Mouse (Mus musculus) liver, embryonic 14.5 days (tissue): ENCODE measurements at regions not wholly inside any gene's neighbourhood (a gene's known extent, or its start where the extent isn't known, plus 50 kb on each side); places are given as distances from the start of the nearest gene placed in this dataset.
"Not testable (repeated sequence)": the region's sequence is repeated elsewhere in the genome, so short reads cannot be mapped to it uniquely, and the experiment has no call there.

Experiments
- ATAC-seq: fragments of 200-750 bp; cut with Nextera tagmentation; 2 replicates; pipeline ENCODE4 v1.8.0; 2017; ENCODE audit warnings: moderate number of reproducible peaks, mild to moderate bottlenecking, moderate library complexity; ENCODE audit not compliant: insufficient read depth
- DNase-seq, 3 experiments: peaks; one replicate each; pipeline ENCODE4 v3.0.0-alpha.2; 2012 to 2013; ENCODE audit warnings: low read depth in 3 of 3, low spot score in 3 of 3
- H3K27ac ChIP-seq: fragments of 300-500 bp; sonication (generic); 2 replicates; pipeline ENCODE4 v1.5.1; 2014; ENCODE audit warnings: moderate library complexity, mild to moderate bottlenecking, control low read depth, inconsistent platforms
- H3K27me3 ChIP-seq: fragments of 300-500 bp; sonication (generic); 2 replicates; pipeline ENCODE4 v1.6.1; 2014; ENCODE audit warnings: mild to moderate bottlenecking, low read length, moderate library complexity; ENCODE audit not compliant: control insufficient read depth, insufficient read depth
- H3K36me3 ChIP-seq: fragments of 300-500 bp; sonication (generic); replicated peaks from 2 replicates; pipeline ENCODE4 v1.6.1; 2014; ENCODE audit warnings: low read depth; ENCODE audit not compliant: control insufficient read depth, insufficient read depth
- H3K4me1 ChIP-seq, 2 experiments: fragments of 200-500 bp in 1 of 2; fragments of 300-500 bp in 1 of 2; sonication (generic) in 1 of 2; replicated peaks; 2 replicates each; pipeline ENCODE4 v1.6.1; 2012 to 2014; ENCODE audit warnings: antibody characterized with exemption in 1 of 2, inconsistent platforms in 1 of 2, low read length in 1 of 2; ENCODE audit not compliant: control insufficient read depth in 2 of 2, insufficient read depth in 2 of 2
- H3K4me2 ChIP-seq: fragments of 300-500 bp; sonication (generic); 2 replicates; pipeline ENCODE4 v1.6.1; 2014; ENCODE audit warnings: low read depth, mild to moderate bottlenecking, control low read depth, moderate library complexity
- H3K4me3 ChIP-seq, 2 experiments: fragments of 200-500 bp in 1 of 2; fragments of 300-500 bp in 1 of 2; sonication (generic) in 1 of 2; 2 replicates each; pipeline ENCODE4 v1.5.1; 2012 to 2014; ENCODE audit warnings: low read depth in 2 of 2, low read length in 2 of 2, mild to moderate bottlenecking in 2 of 2, control low read depth in 1 of 2, inconsistent platforms in 1 of 2, moderate library complexity in 1 of 2; ENCODE audit not compliant: insufficient read depth in 1 of 2
- H3K9ac ChIP-seq: fragments of 300-500 bp; sonication (generic); replicated peaks from 2 replicates; pipeline ENCODE4 v1.6.1; 2014; ENCODE audit warnings: mild to moderate bottlenecking, control low read depth, moderate library complexity
- H3K9me3 ChIP-seq: fragments of 300-500 bp; sonication (generic); 2 replicates; pipeline ENCODE4 v1.6.1; 2016; ENCODE audit warnings: low read length, mixed read lengths; ENCODE audit not compliant: control insufficient read depth
- CTCF ChIP-seq: IDR thresholded peaks from 2 replicates; pipeline ENCODE4 v1.5.1; 2016; ENCODE audit warnings: antibody characterized with exemption, low read depth, control low read depth
- EP300 ChIP-seq: IDR thresholded peaks from 2 replicates; pipeline ENCODE4 v1.6.1; 2016; ENCODE audit warnings: antibody characterized with exemption, low read depth
- WGBS: fragments of 180-500 bp; shearing (Covaris S2); extraction: QIAGEN DNeasy Blood & Tissue Kit; methylation state at CpG from one replicate; pipeline ENCODE4 v1.1.7; 2014; ENCODE audit not compliant: insufficient replicate concordance; 5-methylcytosine and 5-hydroxymethylcytosine counted together

DNA sequence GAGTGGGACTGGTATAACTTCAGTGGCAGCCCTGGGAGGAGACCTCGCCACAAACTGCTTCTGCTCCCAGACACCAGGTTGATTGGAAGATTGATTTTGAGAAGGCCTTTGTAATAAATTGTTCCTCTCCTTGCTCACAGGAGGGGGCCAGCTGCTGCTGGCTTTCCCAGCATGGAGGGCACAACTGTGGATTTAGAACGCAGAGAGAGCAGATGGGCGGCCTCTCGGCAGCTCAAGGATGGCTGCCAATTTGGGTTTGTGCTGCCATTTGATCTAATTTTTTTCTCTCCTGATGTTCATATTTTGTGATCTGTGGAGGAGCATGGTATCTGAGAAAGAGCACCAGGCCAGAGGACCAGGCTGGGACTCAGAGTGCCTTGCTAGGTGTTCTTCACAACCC is 137.4 kb upstream of the Tenm4 start:
- Histone ChIP-seq H3K9me3 (no peaks in the 10 kb centered on the region), H3K27me3 (no peaks in the 10 kb centered on the region), H3K27ac (no peak overlapping the region), H3K4me3 (no peak overlapping the region), H3K9ac (no peak overlapping the region), H3K36me3 (no peaks in the 10 kb centered on the region), H3K4me1 (no peaks in the 10 kb centered on the region), H3K4me2 (no peak overlapping the region)
- DNase-seq (no peak), ATAC-seq (no peak)
- 72% methylated on average over 4 of the region's 4 CpGs for WGBS
- TF ChIP-seq CTCF (no peak), EP300 (no peak)

- WGBS = 35% methylated on average over 2 of the region's 2 CpGs
- no peaks in the 10 kb centered on the region for H3K36me3 ChIP-seq
- ATAC-seq (no peak), DNase-seq (no peak)
- H3K4me3 ChIP-seq = no peak overlapping the region
- H3K27ac ChIP-seq = no peak overlapping the region
- no peak overlapping the region for H3K9ac ChIP-seq
- no peak for TF ChIP-seq CTCF
- no peak for TF ChIP-seq EP300
- no peaks in the 10 kb centered on the region for H3K9me3 ChIP-seq
- H3K27me3 ChIP-seq = no peaks in the 10 kb centered on the region
- no peaks in the 10 kb centered on the region for H3K4me1 ChIP-seq
- no peak overlapping the region for H3K4me2 ChIP-seq
Observed at GRCm38 (mm10) chr7:96035456-96035855, 135.6 kb upstream of the Tenm4 start.

GRCm38 (mm10) chr7:96039628-96040027 is 131.4 kb upstream of the Tenm4 start:
- Histone ChIP-seq H3K27ac (no peak overlapping the region), H3K27me3 (no peaks in the 10 kb centered on the region), H3K4me1 (no peaks in the 10 kb centered on the region), H3K4me3 (no peak overlapping the region), H3K9me3 (no peaks in the 10 kb centered on the region), H3K36me3 (no peaks in the 10 kb centered on the region), H3K4me2 (no peak overlapping the region), H3K9ac (no peak overlapping the region)
- no peak for ATAC-seq
- 55% methylated on average over 6 of the region's 6 CpGs for WGBS
- no peak for DNase-seq
- TF ChIP-seq EP300 = no peak
- TF ChIP-seq CTCF = no peak

GRCm38 (mm10) chr7:96041806-96042205 is 129.2 kb upstream of the Tenm4 start:
- TF ChIP-seq EP300 = no peak
- no peak for TF ChIP-seq CTCF
- Histone ChIP-seq H3K9ac (no peak overlapping the region), H3K27me3 (no peaks in the 10 kb centered on the region), H3K36me3 (no peaks in the 10 kb centered on the region), H3K27ac (no peak overlapping the region), H3K4me2 (no peak overlapping the region), H3K4me3 (no peak overlapping the region), H3K9me3 (no peaks in the 10 kb centered on the region), H3K4me1 (no peaks in the 10 kb centered on the region)
- DNase-seq = no peak
- ATAC-seq = no peak
- WGBS = 47% methylated on average over 4 of the region's 4 CpGs

- no peak for ATAC-seq
- 39% methylated on average over 1 of the region's 1 CpGs for WGBS
- no peaks in the 10 kb centered on the region for H3K9me3 ChIP-seq
Observed at GRCm38 (mm10) chr7:96051631-96052030, 119.4 kb upstream of the Tenm4 start.

GRCm38 (mm10) chr7:96061599-96061998 is 109.4 kb upstream of the Tenm4 start:
- 31% methylated on average over 1 of the region's 1 CpGs for WGBS
- H3K4me2 ChIP-seq, H3K4me3 ChIP-seq, H3K27me3 ChIP-seq, DNase-seq, H3K4me1 ChIP-seq, H3K27ac ChIP-seq, ATAC-seq, H3K9me3 ChIP-seq, H3K9ac ChIP-seq, H3K36me3 ChIP-seq: not testable (repeated sequence)

More at GRCm38 (mm10) chr7:96051631-96052030, 119.4 kb upstream of the Tenm4 start:
- no peaks in the 10 kb centered on the region for H3K4me1 ChIP-seq
- no peak overlapping the region for H3K4me3 ChIP-seq
- no peak overlapping the region for H3K4me2 ChIP-seq
- H3K36me3 ChIP-seq = no peaks in the 10 kb centered on the region
- TF ChIP-seq CTCF = no peak
- TF ChIP-seq EP300 = no peak
- H3K9ac ChIP-seq = no peak overlapping the region
- no peaks in the 10 kb centered on the region for H3K27me3 ChIP-seq
- DNase-seq = no peak
- H3K27ac ChIP-seq = no peak overlapping the region
